Mouse (Mus musculus): ENCODE measurements around the gene Polk. TPM values are rescaled to one million over a fixed set of nuclear protein-coding genes. Genes with fewer than 3 reads are reported as not detected.

The Polk gene
- polyA plus RNA-seq, 1 experiment from 2014 or later = 6.1 TPM

- no peaks in the 10 kb centered on the region for H3K27me3 ChIP-seq (replicated peaks)
- no peak overlapping the region for H3K9ac ChIP-seq
- no peaks in the 10 kb centered on the region; the same call in 1 of the 2 replicates for H3K9me3 ChIP-seq
- no peak overlapping the region for H3K4me3 ChIP-seq
- no peak for ATAC-seq (ENCODE audit: extremely low read depth, insufficient number of reproducible peaks, low FRiP score, low TSS enrichment)
- 87% methylated on average over 3 of the region's 3 CpGs for WGBS
- H3K4me1 ChIP-seq = peaks cover 10% of the 10 kb centered on the region; the same call in 1 of the 2 replicates
- H3K4me2 ChIP-seq = no peak overlapping the region
- peaks cover 17% of the 10 kb centered on the region for H3K36me3 ChIP-seq
- H3K27ac ChIP-seq (replicated peaks) = no peak overlapping the region
These were observed 13.6 kb downstream of the Polk start for GRCm38 (mm10) chr13:96528776-96529175.

- no peaks in the 10 kb centered on the region; the same call in 1 of the 2 replicates for H3K9me3 ChIP-seq
- peaks cover 17% of the 10 kb centered on the region for H3K36me3 ChIP-seq
- no peak overlapping the region for H3K27ac ChIP-seq (replicated peaks)
- no peak for ATAC-seq (ENCODE audit: extremely low read depth, insufficient number of reproducible peaks, low FRiP score, low TSS enrichment)
- 84% methylated on average over 11 of the region's 11 CpGs for WGBS
- no peak overlapping the region for H3K4me2 ChIP-seq
- peaks cover 8% of the 10 kb centered on the region; the same call in 1 of the 2 replicates for H3K4me1 ChIP-seq
- no peaks in the 10 kb centered on the region for H3K27me3 ChIP-seq (replicated peaks)
- no peak overlapping the region for H3K4me3 ChIP-seq
- no peak overlapping the region for H3K9ac ChIP-seq
These were observed 14.5 kb downstream of the Polk start for GRCm38 (mm10) chr13:96527856-96528255.

- H3K27ac ChIP-seq (replicated peaks) = no peak overlapping the region
- H3K27me3 ChIP-seq (replicated peaks) = no peaks in the 10 kb centered on the region
- ATAC-seq (ENCODE audit: extremely low read depth, insufficient number of reproducible peaks, low FRiP score, low TSS enrichment) = no peak
- H3K36me3 ChIP-seq = peaks cover 17% of the 10 kb centered on the region
- WGBS = 68% methylated on average over 3 of the region's 3 CpGs
- H3K4me2 ChIP-seq = no peak overlapping the region
- H3K4me3 ChIP-seq = no peak overlapping the region
- H3K4me1 ChIP-seq = peaks cover 6% of the 10 kb centered on the region; the same call in 1 of the 2 replicates
- no peaks in the 10 kb centered on the region; the same call in 1 of the 2 replicates for H3K9me3 ChIP-seq
- H3K9ac ChIP-seq = no peak overlapping the region
These were observed 15.4 kb downstream of the Polk start for GRCm38 (mm10) chr13:96527022-96527421.

GRCm38 (mm10) chr13:96521294-96521693 lies 21.1 kb downstream of the Polk start:
- no peaks in the 10 kb centered on the region for H3K27me3 ChIP-seq (replicated peaks)
- H3K4me1 ChIP-seq = no peaks in the 10 kb centered on the region
- H3K36me3 ChIP-seq = peaks cover 3% of the 10 kb centered on the region
- H3K4me3 ChIP-seq = no peak overlapping the region
- H3K27ac ChIP-seq (replicated peaks) = no peak overlapping the region
- H3K9me3 ChIP-seq = 0 out of 2 replicates have a peak, but pooled peaks cover 2% of the 10 kb centered on the region
- no peak overlapping the region for H3K9ac ChIP-seq
- 83% methylated on average over 3 of the region's 3 CpGs for WGBS
- no peak for ATAC-seq (ENCODE audit: extremely low read depth, insufficient number of reproducible peaks, low FRiP score, low TSS enrichment)
- no peak overlapping the region for H3K4me2 ChIP-seq

- 88% methylated on average over 2 of the region's 2 CpGs for WGBS
- H3K4me1 ChIP-seq = peaks cover 9% of the 10 kb centered on the region; the same call in 1 of the 2 replicates
- H3K36me3 ChIP-seq = peaks cover 8% of the 10 kb centered on the region
- 0 out of 2 replicates have a peak, but pooled peaks cover 2% of the 10 kb centered on the region for H3K9me3 ChIP-seq
- H3K4me2 ChIP-seq = no peak overlapping the region
- no peaks in the 10 kb centered on the region for H3K27me3 ChIP-seq (replicated peaks)
- ATAC-seq (ENCODE audit: extremely low read depth, insufficient number of reproducible peaks, low FRiP score, low TSS enrichment) = no peak
- H3K9ac ChIP-seq = no peak overlapping the region
- H3K27ac ChIP-seq (replicated peaks) = no peak overlapping the region
- H3K4me3 ChIP-seq = no peak overlapping the region
These were observed 25.0 kb downstream of the Polk start for GRCm38 (mm10) chr13:96517335-96517734.

- peaks cover 18% of the 10 kb centered on the region for H3K4me1 ChIP-seq
- H3K36me3 ChIP-seq = peaks cover 8% of the 10 kb centered on the region
- no peak overlapping the region for H3K4me3 ChIP-seq
- 0 out of 2 replicates have a peak, but pooled peaks cover 2% of the 10 kb centered on the region for H3K9me3 ChIP-seq
- no peak overlapping the region for H3K27ac ChIP-seq (replicated peaks)
- H3K4me2 ChIP-seq = no peak overlapping the region
- no peak overlapping the region for H3K9ac ChIP-seq
- ATAC-seq (ENCODE audit: extremely low read depth, insufficient number of reproducible peaks, low FRiP score, low TSS enrichment) = no peak
- whole genome bisulfite sequencing = 92% methylated on average over 9 of the region's 9 CpGs
- H3K27me3 ChIP-seq (replicated peaks) = no peaks in the 10 kb centered on the region
These were observed 26.1 kb downstream of the Polk start for GRCm38 (mm10) chr13:96516249-96516648.

- Histone ChIP-seq H3K4me1 (peaks cover 26% of the 10 kb centered on the region), H3K4me3 (no peak overlapping the region), H3K36me3 (peaks cover 8% of the 10 kb centered on the region), H3K9ac (no peak overlapping the region), H3K27me3 (replicated peaks) (no peaks in the 10 kb centered on the region), H3K9me3 (no peaks in the 10 kb centered on the region), H3K27ac (replicated peaks) (no peak overlapping the region), H3K4me2 (no peak overlapping the region)
- 71% methylated on average over 5 of the region's 5 CpGs for WGBS
- no peak for ATAC-seq (ENCODE audit: extremely low read depth, insufficient number of reproducible peaks, low FRiP score, low TSS enrichment)
These were observed 28.0 kb downstream of the Polk start for GRCm38 (mm10) chr13:96514154-96514942.

- H3K4me3 ChIP-seq = no peak overlapping the region
- peaks cover 13% of the 10 kb centered on the region for H3K36me3 ChIP-seq
- no peak overlapping the region for H3K9ac ChIP-seq
- H3K27me3 ChIP-seq (replicated peaks) = no peaks in the 10 kb centered on the region
- no peaks in the 10 kb centered on the region for H3K9me3 ChIP-seq
- 38% methylated on average over 5 of the region's 5 CpGs for WGBS
- no peak for ATAC-seq (ENCODE audit: extremely low read depth, insufficient number of reproducible peaks, low FRiP score, low TSS enrichment)
- H3K4me2 ChIP-seq = no peak overlapping the region
- H3K27ac ChIP-seq (replicated peaks) = peak overlapping the region; percentile 74
- peaks cover 26% of the 10 kb centered on the region for H3K4me1 ChIP-seq
These were observed 30.5 kb downstream of the Polk start for GRCm38 (mm10) chr13:96511893-96512292.

GRCm38 (mm10) chr13:96511262-96511661 lies 31.1 kb downstream of the Polk start:
- no peak overlapping the region for H3K9ac ChIP-seq
- H3K27ac ChIP-seq (replicated peaks) = peak overlapping the region; percentile 74
- H3K9me3 ChIP-seq = no peaks in the 10 kb centered on the region
- ATAC-seq (ENCODE audit: extremely low read depth, insufficient number of reproducible peaks, low FRiP score, low TSS enrichment) = no peak
- peaks cover 29% of the 10 kb centered on the region for H3K4me1 ChIP-seq
- no peak overlapping the region for H3K4me3 ChIP-seq
- WGBS = 68% methylated on average over 1 of the region's 1 CpGs
- H3K4me2 ChIP-seq = no peak overlapping the region
- H3K36me3 ChIP-seq = peaks cover 10% of the 10 kb centered on the region
- H3K27me3 ChIP-seq (replicated peaks) = no peaks in the 10 kb centered on the region

GRCm38 (mm10) chr13:96510635-96511034 lies 31.7 kb downstream of the Polk start:
- Histone ChIP-seq H3K36me3 (peaks cover 7% of the 10 kb centered on the region; the same call in 1 of the 2 replicates), H3K27ac (replicated peaks) (peak overlapping the region; percentile 74), H3K9me3 (no peaks in the 10 kb centered on the region), H3K9ac (no peak overlapping the region; the same call in 1 of the 2 replicates), H3K4me3 (no peak overlapping the region), H3K27me3 (replicated peaks) (no peaks in the 10 kb centered on the region), H3K4me2 (peak overlapping the region; percentile 11; the same call in 1 of the 2 replicates), H3K4me1 (peaks cover 31% of the 10 kb centered on the region)
- WGBS = 58% methylated on average over 13 of the region's 13 CpGs
- ATAC-seq (ENCODE audit: extremely low read depth, insufficient number of reproducible peaks, low FRiP score, low TSS enrichment) = no peak; the same call in 1 of the 2 replicates

GRCm38 (mm10) chr13:96507541-96507940 lies 34.8 kb downstream of the Polk start:
- Histone ChIP-seq H3K27me3 (replicated peaks) (no peaks in the 10 kb centered on the region), H3K9ac (no peak overlapping the region), H3K4me1 (peaks cover 24% of the 10 kb centered on the region), H3K4me2 (no peak overlapping the region), H3K4me3 (no peak overlapping the region), H3K9me3 (no peaks in the 10 kb centered on the region), H3K36me3 (peaks cover 8% of the 10 kb centered on the region), H3K27ac (replicated peaks) (no peak overlapping the region)
- ATAC-seq (ENCODE audit: extremely low read depth, insufficient number of reproducible peaks, low FRiP score, low TSS enrichment) = no peak
- 88% methylated on average over 4 of the region's 4 CpGs for WGBS
